19 mouse cellular contexts compared by ENCODE assay signal in genomic region chr6:96441971-96442370, GRCm38 (mm10).
DNase-seq lines count a peak whose midpoint lies in the region; ATAC-seq and TF ChIP-seq lines count a peak whose summit lies in the region.
"Had no signal": no experiment of that assay in that cellular context is flagged by ENCODE, and none has a peak within 500 bp of the region (broad histone marks: within the 10 kb centered on the region; RNA-seq: fewer than 3 reads in every experiment).

No protein-coding gene starts in this region.

- H3K4me2 ChIP-seq in kidney, embryonic 15.5 days: no peak overlapping the region

- H3K27me3 ChIP-seq in kidney, adult 2 months (replicated peaks; ENCODE audit: control insufficient read depth, insufficient read depth, low read length): no peaks in the 10 kb centered on the region
- no peaks in the 10 kb centered on the region for H3K27me3 ChIP-seq in kidney, embryonic 15.5 days
- H3K27me3 ChIP-seq: CH12.LX had no signal

- no peak for TF ChIP-seq POLR2A in kidney, adult 2 months (IDR thresholded peaks at IDR 0.05; ENCODE audit: low read depth, low read length)

- H3K36me3 ChIP-seq in kidney, adult 2 months (ENCODE audit: control insufficient read depth, insufficient read depth, low read length): no peaks in the 10 kb centered on the region
- H3K36me3 ChIP-seq in kidney, embryonic 15.5 days: no peaks in the 10 kb centered on the region
- H3K36me3 ChIP-seq: G1E had no signal

- H3K9me3 ChIP-seq in kidney, embryonic 15.5 days (replicated peaks): no peaks in the 10 kb centered on the region

- no peak overlapping the region for H3K27ac ChIP-seq in kidney, adult 2 months (ENCODE audit: insufficient read depth, low read depth, low read length)
- no peak overlapping the region for H3K27ac ChIP-seq in kidney, embryonic 15.5 days

- no peaks in the 10 kb centered on the region for H3K4me1 ChIP-seq in kidney, adult 2 months (ENCODE audit: control insufficient read depth, insufficient read depth, low read length)
- H3K4me1 ChIP-seq in kidney, embryonic 15.5 days: peaks cover 8% of the 10 kb centered on the region

- no peak overlapping the region for H3K4me3 ChIP-seq in kidney, adult 2 months (ENCODE audit: insufficient read depth, low read depth, low read length)
- no peak overlapping the region for H3K4me3 ChIP-seq in kidney, embryonic 15.5 days (replicated peaks)

- WGBS in kidney, adult 2 months: 63% methylated on average over 3 of the region's 3 CpGs
- WGBS in kidney, embryonic 15.5 days: 93% methylated on average over 3 of the region's 3 CpGs

- TF ChIP-seq CTCF in kidney, adult 2 months (conservative IDR thresholded peaks at IDR 0.05; ENCODE audit: insufficient read depth, insufficient read length, low read depth, low read length): no peak

- H3K9ac ChIP-seq in kidney, embryonic 15.5 days: no peak overlapping the region

- DNase-seq in kidney, adult 2 months: peak; percentile 61
- DNase-seq in kidney, postnatal 14 days: no peak
- DNase-seq in kidney, adult 9 months: peak; percentile 60
- DNase-seq: adrenal gland, adult 2 months; adrenal gland, adult 8-10 months; adrenal gland, postnatal 10 days; adrenal gland, postnatal 14 days; adrenal gland, postnatal 25 days; adrenal gland, postnatal 36 days; B cell, adult 2 months; cerebellum, adult 11 months; cerebellum, adult 11-12 months; cerebellum, adult 18-20 months had no signal

- no peak for ATAC-seq in kidney, embryonic 15.5 days (replicated peaks; ENCODE audit: low FRiP score)
- ATAC-seq: activated CD4-positive, CD25-positive, alpha-beta regulatory T cell, adult 4 months; CD4-positive, CD25-positive, alpha-beta regulatory T cell, adult 4 months; Patski had no signal
